Mouse (Mus musculus): ENCODE data around the gene Trub1.

Trub1 gene

DNA sequence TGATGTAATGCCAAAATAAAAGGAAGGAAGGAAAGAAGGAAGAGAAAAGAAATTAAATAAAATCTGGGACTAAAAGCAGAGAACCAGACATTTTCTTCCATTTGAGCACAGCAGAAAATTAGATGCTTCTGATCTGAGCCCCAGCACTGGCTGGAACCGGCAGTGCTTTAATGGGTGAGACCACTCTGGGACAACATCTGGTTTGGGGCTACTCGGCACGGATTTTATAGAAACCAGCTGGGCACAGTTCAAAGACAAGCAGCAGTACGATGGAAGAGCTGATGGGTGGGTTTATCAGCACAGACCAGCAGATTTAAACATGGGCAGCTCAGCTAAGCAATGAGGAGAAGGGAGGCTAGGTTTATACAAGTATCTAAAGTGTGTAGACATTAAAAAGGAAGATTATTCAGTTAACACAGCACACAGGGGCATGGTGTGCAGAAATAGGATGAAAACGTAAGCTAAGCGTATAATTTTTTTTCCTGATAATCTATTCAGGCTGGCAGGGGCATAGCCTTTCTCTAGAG, 46.2 kb downstream of the Trub1 start:
- DNase-seq: no peak

DNA sequence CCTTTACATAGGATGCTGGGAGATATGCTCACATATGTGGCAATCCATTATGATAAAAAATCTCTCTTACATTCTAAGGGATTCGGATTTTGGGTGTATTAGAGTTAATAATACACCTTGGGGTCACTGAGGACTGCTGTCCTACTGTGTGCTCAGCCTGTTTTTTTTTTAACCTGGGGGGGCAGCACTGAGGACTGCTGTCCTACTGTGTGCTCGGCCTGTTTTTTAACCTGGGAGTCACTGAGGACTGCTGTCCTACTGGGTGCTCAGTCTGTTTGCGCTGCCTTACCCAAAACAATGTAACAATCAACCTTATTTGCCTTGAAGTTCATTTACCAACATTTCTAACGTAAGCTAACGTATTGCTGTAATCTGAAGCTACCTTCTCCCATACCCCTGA, 47.5 kb downstream of the Trub1 start:
- no peak for DNase-seq

DNA sequence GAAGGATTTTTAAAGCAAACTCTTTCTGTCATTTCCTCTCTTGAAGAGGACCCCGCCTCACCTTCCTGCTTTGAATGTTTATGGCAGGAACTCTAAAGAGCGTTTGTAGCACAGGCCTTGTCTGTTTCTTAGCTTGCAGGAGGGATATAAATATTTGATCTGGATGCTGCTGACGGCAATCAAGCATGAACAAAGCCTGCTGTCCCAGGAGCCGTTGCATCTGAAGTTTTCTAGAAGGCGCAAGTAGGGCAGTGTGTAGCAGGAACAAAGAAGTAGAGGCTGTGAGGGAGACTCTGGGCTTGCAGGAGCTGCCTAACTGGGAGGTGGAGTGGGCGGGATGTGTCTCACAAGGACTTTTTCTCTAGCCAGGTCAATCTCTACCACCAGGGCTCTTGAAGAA, 50.4 kb downstream of the Trub1 start:
- DNase-seq: no peak

DNA sequence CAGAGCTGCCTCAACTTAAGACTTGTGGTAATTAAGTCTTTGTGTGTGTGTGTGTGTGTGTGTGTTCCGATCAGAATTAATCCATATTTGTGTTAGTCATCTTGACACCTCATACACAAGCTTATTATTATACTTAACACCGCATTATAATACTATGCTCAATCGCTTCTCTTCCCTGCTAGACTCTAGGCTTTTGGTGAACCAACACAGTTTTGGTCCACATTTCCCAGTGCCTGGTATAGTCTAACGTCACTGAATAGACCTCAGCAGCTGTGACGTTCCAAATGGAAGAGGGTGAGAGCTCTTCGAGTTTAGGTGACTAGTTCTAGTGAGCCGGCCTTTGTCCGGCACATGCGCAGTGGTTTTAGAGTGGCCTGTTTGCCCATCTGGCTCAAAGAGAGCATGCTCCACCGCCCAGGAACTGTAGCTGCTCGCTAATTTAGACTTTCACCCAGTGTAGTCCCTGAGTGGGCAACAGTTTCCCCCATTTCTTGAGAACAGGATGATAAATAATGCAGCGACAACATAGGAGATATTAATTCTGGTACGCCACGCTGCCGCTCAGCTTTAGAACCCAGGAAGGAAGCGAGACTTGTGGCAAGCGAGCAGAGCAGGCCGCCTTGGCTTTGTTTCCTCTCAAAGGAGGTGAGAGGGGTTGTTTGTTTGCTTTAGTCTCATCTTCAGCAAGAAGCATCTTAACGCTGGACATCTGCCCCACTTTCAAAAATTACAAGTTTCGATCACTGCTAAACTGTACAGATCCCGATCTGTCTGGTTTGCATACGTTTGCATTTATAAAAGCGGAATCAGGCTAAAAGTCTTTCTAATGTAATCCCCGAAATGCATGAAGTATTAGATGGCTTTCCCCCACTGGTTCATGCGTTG, 52.6 kb downstream of the Trub1 start:
- no peak for DNase-seq

DNA sequence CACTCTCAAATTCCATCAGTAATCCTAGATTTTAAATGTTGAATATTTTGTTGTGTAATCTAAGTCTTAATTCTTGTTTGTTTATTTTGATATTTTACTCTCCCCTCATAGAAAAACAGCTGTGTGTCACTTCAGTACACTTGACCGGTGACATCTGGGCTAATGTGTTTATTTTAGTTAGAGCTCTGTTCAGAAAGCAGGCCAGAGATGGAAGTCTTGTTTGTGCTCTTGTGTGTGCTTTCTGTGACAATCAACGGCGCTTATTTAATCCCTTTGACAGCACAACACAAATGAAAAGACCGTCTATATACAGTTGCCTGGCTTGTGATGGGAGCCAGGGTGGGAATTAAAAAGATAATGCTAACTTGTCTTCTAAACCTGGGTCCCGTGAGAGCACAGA, 53.9 kb downstream of the Trub1 start:
- no peak for DNase-seq

DNA sequence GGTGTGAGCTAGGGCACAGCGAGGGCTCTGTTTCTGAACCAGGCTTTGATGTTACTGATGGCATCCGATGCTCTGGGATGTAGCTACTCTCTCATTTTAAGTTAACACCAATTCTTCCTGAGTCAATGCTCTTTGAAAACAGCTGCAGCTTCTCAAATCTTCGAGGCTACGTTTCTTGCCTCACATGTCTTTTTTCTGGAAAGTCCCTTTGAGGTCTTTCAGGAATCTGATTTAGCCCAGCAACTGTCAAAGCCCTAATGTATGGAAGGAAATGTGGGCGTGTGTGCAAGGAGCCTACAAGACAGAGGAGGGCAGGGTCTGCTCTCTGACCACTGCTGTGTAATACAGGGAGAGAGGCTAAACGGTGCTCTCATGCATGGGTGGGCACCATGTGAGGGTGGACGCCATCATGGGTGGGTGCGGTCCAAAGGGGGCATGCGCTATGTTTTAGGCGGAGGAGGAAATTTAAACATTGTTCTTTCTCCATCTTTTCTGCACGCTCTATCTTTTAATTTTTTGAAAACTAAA, 55.6 kb downstream of the Trub1 start:
- DNase-seq: no peak

DNA sequence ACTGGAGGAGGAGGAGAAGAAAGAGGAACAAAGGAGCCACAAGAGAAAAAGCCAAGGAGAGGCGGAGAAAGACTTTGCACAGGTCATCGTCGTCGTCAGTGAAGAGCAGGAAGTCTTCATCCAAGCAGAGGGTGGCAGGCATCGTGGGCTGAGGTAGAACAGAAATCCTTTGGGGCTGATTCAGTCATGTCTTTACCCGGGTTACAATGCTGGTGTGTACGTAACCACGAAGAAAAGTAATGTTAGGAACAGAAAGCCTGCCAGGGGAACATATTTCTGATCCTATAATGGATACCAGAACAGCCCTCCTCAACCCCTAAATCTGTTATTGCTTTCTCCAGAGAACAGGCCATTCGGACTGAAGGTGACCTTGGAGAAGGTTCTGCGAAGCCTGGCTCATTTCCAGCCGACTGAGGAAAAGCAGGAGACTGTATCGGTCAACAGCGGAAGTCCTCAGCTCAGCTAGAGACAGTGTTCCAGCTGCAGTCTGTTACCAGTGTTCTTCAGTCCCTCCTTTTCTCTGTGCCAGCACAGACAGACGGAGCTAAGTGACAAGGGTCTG, 57.1 kb downstream of the Trub1 start:
- DNase-seq: peak; percentile 9 to 23

- DNase-seq: no peak
Observed at GRCm38 (mm10) chr19:57510836-57511235, 58.1 kb downstream of the Trub1 start.

DNA sequence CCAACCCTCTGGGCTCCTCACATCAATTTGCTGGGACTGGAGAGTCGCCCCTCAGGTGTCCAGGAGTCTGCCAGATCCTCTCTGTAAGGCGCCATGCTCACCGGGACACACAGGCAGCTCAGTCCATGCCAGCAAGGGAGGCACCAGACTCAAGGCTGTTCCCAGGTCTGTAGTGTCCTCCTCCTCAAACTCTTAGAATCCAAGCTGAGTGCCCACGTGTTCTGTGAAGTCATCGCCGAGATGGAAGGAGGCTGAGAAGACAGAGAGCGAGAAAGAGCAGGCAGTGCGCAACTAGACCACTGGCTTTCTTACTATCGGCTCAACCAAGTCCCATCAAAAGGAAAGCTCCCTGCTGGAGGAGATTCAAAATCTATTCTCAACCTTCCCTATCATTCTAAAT, 60.4 kb downstream of the Trub1 start:
- no peak for DNase-seq

- no peak for DNase-seq
Observed at GRCm38 (mm10) chr19:57521721-57522120, 69.0 kb downstream of the Trub1 start.

- DNase-seq: peak in 1 of 2 experiments; percentile 7
Observed at GRCm38 (mm10) chr19:57523363-57523762, 70.7 kb downstream of the Trub1 start.

DNA sequence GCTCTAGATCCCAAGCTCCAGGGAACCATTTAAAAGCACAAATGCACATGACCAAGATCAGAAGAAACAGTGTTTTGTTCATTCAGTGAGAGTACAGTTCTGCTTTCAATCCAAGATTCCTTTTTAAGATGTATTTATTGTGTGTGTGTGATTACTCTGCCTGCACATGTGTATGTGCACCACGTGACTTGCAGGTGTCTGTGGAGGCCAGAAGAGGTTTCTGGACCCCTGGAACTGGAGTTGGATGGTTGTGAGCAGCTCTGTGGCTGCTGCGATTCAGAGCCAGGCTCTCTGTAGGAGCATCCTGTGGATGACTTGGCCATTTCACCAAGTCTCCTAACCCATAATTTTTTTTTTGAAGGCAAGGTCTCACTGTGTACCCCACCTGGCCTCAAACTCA, 73.0 kb downstream of the Trub1 start:
- DNase-seq: no peak

GRCm38 (mm10) chr19:57530212-57530611, 77.5 kb downstream of the Trub1 start:
- DNase-seq: no peak

DNA sequence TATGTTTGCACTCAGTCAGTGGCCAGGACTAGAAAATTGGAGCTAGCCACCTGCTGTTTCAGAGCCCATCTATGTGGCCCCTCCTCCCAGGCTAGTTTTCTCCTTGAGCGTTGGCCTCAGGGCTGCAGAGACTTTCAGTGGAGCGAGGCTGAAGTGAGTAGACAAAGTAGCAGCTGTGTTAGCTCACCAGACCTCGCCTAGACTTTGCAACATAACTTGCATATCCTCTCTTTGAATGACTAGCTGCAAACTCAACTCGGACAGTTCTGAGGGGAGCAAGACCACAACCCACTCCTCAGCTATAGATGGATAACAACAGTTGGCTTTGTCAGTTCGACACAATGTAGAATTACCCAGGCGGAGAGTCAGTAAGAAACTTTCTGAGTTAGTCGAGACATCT, 81.5 kb downstream of the Trub1 start:
- no peak for DNase-seq

GRCm38 (mm10) chr19:57536512-57536911, 83.8 kb downstream of the Trub1 start:
- no peak for DNase-seq

GRCm38 (mm10) chr19:57537510-57538182, 84.9 kb downstream of the Trub1 start:
- no peak for DNase-seq

- no peak for DNase-seq
Observed at GRCm38 (mm10) chr19:57540118-57540517, 87.4 kb downstream of the Trub1 start.

All from lung, adult 18-20 months (tissue).